Mouse (Mus musculus) C2C12 (cell line): Measurements from ENCODE around the gene Tcp10c.
"Not testable (repeated sequence)": the region's sequence is repeated elsewhere in the genome, so short reads cannot be mapped to it uniquely, and the experiment has no call there.

ENCODE experiments used
- CEBPB ChIP-seq: IDR thresholded peaks from one replicate; pipeline ENCODE4 v1.6.1; 2011; ENCODE audit warnings: low read depth, mild to moderate bottlenecking, control low read depth, moderate library complexity
- CTCF ChIP-seq: IDR thresholded peaks from one replicate; pipeline ENCODE4 v1.5.1; 2011; ENCODE audit not compliant: control insufficient read depth, insufficient read depth, insufficient read length
- MYOG ChIP-seq: IDR thresholded peaks from one replicate; pipeline ENCODE4 v1.6.1; 2011; ENCODE audit not compliant: control insufficient read depth, insufficient read length; ENCODE audit errors: extremely low read depth

DNA sequence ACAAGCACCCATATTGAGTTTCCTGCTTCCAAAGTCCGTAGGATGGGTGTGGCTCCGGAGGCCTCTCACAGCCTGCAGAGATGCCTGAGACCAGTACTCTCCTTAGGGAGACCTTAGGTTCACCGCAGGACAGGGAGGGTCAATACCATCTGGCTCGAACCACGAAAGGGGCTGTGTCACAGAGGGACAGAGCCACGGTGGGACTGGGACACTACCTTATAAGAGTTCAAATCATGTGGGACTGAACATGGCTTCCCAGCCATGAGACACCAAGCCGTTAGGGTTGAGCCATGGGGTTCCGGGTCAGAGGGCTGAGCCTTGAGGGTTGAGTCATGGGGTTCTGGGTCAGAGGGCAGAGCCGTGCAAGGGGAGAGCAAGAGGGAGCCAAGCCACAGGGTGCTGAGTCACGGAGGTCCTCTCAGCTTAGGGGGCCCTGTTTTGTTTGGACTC, 45.2 kb upstream of the Tcp10c start:
- not testable (repeated sequence) for TF ChIP-seq CTCF, MYOG, CEBPB
